Mouse (Mus musculus) left cerebral cortex, adult 8-10 months (tissue): ENCODE measurements around the gene Pbx4. TPM values are rescaled to one million over a fixed set of nuclear protein-coding genes. Genes with fewer than 3 reads are reported as not detected.

ENCODE experiments used
- DNase-seq, 2 experiments: peaks; one replicate each; pipeline ENCODE4 v3.0.0; 2022; ENCODE audit warnings: low spot score in 2 of 2
- total RNA-seq, 4 experiments: library from RNA; stranded (reverse); gene quantifications; 2 replicates each; pipeline ENCODE4 v1.2.4; 2022

Pbx4 gene
- total RNA-seq, 4 experiments from 2014 or later = 16.4 to 19.4 (median 17.9) TPM

DNA sequence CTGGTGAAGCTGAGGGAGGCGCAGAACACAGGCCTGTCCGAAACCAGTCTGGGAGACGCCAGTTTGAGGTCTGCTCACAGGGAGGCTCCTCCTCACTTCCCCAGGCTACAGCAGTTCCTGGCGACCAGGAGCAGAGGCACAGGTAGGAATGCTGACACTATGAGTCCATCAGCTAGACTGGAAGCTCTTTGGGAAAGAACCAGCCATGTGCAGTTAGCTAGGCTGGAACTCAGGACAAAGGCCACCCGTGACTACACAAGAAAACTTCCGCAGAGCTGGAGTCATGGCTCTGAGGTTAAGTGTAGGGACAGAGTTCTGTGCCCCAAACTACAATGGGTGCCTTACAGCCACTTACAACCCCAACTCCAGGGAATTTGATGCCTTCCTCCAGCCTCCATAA is 65.6 kb downstream of the Pbx4 start:
- no peak for DNase-seq

DNA sequence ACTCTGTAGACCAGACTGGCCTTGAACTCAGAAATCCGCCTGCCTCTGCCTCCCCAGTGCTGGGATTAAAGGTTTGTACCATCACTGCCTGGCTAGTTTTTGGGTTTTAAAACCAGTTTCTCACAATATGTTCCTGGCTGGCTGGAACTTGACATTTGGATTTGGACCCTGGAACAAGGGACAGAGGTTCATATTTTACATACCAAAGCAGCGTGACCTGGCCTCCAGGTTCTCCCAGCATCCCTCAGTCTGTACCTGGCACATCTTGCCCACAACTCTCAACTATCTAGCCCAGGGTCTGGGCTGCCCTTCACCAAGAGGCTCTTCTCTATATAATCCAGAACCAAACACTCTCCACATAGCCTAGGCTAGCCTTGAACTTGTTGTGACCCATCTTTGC is 67.6 kb downstream of the Pbx4 start:
- DNase-seq = no peak

DNA sequence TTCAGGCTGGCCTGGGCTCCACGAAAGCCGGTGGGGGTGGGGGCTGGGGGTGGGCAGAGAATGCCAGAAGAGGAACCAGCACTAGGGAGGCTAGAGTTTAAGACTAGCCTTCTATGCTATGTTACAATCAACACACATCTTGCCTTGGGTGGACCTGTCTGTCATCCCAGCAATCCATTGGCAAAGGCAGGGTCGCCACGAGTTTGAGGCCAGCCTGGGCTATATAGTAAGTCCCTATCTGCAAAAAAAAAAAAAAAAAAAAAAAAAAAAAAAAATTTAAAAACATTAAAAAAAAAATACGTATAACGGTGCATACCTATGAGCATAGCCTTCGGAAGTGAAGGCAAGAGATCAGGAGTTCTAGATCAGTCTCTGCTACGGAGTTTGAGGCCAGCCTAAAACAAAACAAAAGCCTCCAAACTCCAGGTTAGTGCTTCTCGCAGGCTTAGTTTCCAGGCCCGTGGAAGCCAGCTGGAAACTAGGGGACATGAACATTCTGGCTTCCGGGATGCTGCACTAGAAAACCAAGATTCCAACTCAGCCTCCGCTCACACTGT is 68.7 kb downstream of the Pbx4 start:
- DNase-seq = no peak

DNA sequence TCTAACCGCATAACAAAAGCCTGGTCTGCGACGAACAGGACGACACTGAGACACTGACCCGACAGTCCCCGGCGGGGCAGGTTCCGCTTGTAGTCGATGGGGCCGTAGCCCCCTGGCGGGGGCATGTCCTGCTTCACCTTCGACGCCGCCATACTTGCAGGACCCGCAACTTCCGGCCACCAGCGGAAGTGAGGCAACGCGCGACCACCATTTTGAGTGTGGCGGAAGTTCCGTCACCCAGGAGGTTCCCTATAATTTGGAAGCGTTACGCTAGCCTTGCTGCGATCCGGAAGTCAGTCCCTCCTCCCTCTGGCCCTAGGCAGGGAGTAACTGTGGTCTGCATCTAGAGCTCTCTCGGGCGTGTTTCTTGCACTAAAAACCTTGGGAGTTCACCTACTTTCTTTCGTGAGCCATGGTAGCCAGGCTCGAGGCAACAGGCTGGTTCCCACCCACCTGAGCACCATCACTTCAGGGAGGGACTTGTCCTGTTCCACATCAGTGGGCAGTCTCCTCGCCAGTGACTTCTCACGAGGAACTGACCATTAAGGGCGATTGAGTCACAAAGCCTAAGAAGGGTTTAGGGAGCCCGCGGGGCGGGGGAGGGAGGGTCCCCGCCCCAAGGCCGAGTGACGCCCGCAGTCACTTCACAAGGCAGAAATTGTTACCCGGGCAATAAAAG is 69.3 kb downstream of the Pbx4 start:
- peak; percentile 94 to 97 for DNase-seq

DNA sequence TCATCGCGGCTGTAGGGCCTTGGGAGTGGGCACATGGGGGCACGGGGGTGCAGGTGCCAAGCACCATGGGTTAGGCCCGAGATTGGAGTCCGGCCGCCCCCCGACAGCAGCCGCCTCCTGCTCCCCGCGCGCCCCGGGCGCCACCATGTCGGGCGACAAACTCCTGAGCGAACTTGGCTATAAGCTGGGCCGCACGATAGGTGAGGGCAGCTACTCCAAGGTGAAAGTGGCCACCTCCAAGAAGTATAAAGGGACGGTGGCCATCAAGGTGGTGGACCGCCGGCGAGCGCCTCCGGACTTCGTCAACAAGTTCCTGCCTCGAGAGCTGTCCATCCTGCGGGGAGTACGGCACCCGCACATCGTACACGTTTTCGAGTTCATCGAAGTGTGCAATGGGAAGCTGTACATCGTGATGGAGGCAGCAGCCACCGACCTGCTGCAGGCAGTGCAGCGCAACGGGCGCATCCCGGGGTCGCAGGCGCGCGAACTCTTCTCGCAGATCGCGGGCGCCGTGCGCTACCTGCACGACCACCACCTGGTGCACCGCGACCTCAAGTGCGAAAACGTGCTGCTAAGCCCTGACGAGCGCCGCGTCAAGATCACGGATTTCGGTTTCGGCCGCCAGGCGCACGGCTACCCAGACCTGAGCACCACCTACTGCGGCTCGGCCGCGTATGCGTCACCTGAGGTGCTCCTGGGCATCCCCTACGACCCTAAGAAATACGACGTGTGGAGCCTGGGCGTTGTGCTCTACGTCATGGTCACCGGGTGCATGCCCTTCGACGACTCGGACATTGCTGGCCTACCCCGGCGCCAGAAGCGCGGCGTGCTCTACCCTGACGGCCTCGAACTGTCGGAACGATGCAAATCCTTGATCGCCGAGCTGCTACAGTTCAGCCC is 70.1 kb downstream of the Pbx4 start, which contains the start of the genes Tssk6, Ndufa13 and Yjefn3:
Tssk6 (plus strand) TSS at position 22 of the 900 bp plus-strand sequence.
Ndufa13 (minus strand) TSS at position 396 of the 900 bp plus-strand sequence.
Yjefn3 (minus strand) TSS at position 550 of the 900 bp plus-strand sequence.
- peak; percentile 45 to 61 for DNase-seq

DNA sequence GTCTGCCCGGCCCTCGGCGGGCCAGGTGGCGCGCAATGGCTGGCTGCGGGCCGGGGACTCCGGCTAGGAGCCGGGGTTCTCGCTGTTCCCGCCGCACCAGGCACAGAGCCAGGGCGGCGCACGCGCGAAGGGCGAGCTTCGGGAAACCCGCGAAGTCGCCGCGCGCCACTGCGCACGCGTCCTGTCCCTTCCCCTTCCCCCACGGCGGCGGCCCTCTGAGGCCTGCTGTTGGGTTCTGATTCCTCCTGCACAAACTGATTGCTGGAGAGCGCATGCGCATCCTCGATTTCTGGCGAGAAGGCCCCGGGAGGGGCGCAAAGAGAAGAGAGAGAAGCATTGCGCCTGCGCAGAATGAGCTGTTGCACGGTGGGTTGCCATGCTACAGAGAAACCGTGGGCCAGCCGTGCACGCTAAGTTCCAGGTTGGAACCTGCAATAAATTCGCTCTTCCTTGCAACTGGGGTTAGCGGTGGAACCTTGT is 70.8 kb downstream of the Pbx4 start:
- peak; percentile 95 to 99 for DNase-seq

DNA sequence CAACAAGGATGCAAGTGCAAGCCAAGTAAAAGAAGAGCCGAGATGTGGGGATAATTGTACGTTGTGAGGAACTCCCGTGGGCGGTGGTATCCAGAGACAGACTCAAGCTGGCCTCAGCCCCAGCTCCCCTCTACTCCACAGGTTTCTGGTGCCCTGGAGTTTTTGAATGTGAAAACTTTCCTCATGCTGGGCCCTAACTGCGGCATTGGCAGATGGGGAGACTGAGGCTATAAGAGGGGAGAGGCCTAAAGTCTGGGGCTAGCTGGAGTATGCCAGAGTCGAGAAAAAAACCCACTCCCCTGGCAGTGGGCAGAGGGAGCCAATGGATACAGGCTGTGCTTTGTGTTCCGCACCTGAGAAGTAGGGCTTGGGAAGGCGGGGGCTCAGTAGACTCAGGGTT is 71.8 kb downstream of the Pbx4 start:
- no peak for DNase-seq

DNA sequence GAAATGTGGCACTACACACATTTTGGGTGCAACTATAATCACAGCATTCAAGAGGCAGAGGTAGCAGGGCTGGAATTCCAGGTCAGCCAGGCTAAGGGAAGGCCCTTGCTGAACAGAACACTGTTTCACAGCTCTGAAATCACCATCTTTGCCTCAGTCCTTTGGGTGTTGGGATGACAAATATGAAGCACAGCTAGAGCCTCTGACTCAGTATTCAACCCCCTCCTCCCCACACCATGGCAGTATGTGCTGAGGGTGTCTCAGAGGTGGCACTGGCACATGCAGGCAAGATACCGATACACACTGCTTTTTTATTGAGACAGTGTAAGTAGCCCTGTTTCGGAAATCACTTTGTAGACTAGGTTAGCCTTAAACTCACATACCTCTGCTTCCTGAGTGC is 74.0 kb downstream of the Pbx4 start:
- no peak for DNase-seq

DNA sequence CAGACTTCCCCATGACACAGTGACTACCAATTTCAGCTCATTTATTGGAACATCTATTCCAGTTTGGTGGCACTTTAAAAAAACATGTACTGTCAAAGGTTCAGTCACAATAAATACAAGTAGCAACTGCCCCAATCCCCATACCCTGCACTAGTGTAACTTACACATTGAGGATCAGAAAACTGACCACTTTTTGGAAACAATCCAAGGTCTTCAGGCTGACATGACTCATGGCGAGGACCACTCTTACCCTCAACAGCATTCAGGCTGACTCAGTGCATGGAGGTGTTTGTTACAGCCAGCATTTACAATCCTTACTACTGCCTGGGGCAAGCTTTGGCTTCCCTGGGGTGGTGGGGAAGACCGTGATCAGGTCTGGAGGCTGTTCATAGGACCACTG is 74.8 kb downstream of the Pbx4 start:
- no peak for DNase-seq

DNA sequence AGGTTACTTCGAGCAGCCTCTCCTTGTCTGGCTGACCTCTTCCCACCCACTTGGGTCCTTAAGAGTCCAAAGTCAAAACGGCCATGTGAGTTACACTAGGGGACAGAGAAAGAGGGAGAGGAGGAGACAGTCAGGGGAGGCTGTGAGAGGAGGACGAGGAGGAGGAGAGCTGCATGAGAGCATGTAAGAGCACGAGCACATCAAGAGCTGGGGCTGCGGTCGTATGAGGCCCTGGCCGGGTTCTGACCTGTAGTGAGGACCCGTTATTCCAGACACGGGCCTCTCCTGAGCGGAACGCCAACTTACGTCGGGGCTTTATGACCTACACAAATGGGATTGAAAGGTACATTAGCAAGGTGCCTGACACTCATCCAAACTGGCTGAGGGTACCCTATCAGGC is 79.6 kb downstream of the Pbx4 start:
- DNase-seq = no peak

DNA sequence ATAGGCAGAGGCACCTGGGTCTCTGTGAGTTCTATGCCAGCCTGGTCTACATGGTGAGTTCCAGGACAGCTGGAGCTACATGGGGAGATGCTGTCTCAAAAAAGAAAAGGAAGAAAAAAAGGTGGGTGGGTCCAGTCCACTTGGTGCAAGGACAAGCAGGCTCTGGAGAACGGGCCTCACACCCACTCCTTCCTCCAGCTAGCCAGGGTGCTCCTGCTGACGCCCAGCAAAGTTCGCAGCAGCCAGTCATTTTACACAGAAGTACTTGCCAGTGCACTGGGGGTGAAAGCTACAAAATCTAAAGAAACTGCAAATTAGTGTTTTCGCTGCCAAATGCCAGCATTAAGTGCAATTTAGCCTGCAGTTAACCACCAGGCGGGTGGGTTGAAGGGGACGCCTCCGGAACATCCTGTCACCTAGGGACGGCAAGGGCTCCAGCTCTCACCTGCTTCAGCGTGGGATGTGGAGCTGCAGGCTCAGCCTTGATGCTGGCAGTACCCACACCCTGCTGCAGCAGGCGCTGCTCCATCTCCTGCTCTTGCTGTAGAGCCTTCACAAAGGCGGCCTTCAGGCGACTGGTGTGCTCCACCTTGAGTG is 80.3 kb downstream of the Pbx4 start:
- peak; percentile 53 to 72 for DNase-seq

DNA sequence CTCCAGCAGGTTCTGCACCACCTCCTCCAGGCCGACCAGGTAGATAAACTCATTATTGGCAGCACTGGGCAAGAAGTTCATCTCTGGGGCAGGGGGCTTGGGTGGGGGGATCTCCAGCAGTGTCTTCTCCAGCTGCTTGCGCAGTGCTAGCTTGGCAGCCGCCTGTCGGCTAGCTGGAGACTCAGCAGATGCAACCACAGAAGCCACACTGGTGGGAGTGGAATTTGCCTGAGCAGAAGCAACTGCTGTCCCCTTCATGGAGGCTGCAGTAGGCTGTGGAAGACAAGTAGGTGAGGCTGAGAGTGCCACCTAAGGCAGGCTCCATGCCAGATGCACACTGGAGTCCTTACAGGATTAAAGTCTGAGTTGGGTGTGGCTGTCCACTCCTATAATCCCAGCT is 82.2 kb downstream of the Pbx4 start:
- no peak for DNase-seq

DNA sequence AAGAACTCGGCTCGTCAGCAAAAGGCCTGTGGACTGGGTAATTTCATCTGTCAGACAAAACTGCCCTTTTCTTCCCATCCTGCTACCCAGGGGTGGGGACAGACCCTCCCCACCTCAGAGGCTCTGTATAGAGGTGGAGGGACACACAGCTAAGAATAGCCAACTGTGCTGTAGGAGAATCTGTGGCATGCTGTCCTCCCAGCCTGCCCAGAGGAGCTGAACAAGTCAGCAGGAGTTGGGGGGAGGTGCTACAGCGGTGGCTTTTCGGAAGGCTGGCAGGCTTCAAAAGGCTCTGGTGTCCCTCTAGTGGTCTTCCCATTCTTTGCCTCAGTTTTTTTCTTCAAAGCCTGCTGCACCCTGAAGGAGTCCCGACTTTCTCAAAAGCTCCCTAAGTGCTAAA is 83.5 kb downstream of the Pbx4 start:
- no peak for DNase-seq

DNA sequence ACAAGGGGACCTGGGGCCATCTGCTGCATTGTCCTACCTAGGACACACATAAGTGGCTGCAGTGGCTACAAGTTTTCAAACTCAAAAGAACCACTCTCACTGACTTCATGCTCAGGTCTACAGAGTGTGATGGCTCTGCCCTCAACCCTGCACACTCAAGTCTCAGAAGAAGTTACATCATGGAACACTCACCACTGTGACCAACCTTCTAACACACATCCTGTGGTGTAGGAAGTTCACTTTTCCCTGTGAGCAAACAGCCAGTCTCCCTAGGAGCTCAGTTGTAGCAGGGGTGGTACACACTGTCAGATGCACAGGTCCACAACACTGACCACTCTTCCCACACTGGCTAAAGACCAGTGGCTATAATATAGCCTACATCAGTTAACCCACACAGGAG is 86.2 kb downstream of the Pbx4 start:
- no peak for DNase-seq

DNA sequence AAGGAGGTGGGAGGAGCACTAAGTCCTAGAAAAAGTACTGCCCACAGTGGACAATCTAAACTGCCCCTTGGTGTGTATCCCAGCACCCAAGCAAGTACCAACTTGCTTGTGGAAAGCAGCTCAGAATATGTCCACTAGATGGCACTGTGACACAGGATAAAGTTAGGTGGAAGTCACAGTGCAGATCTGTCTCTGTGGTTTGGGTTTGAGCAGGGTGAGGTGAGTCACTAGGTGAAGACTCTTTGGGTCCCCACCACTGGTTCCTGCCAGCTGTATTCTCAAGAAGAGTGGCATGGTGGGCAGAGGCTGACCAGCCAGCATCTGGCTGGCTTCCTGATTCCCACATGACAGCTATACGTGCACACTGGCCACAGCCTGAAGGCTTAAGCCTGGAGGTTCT is 86.7 kb downstream of the Pbx4 start:
- DNase-seq = peak; percentile 62 to 64

DNA sequence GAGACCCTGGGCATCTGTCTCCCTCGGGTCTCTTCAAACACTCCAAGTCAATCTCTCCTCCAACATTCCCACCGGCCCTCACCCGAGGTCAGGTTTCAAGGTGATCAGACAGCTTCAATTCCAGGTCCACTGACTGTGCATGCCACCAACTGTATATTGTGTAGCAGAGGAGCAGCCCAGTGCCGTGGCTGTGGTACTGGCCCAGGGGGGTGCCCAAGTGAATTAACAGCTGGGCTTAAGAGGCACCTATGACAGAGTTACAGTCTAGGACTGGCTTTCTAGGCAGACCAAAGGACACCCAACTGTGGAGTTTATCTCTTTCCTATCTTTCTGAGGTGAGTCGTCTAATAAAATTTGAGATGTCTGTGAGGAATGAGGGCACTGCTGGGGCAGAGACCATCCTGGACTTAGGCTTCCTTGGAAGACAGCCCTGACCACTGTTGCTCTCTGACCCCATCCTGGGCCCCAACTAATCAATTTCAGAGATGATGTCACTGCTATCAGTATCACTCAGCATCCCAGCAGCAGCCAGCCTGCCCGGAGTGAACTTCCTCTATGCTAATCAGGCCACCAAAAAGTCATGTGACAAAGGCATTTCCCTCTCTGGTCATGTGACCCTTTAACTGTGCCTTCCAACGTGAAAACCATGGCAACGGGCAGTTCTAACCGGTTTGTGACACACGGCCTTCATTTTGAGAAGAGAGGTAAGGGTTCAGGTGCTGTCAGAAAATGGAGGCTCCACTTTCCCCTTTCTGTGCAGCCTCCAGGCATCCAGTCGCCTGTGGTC is 87.8 kb downstream of the Pbx4 start:
- no peak for DNase-seq

DNA sequence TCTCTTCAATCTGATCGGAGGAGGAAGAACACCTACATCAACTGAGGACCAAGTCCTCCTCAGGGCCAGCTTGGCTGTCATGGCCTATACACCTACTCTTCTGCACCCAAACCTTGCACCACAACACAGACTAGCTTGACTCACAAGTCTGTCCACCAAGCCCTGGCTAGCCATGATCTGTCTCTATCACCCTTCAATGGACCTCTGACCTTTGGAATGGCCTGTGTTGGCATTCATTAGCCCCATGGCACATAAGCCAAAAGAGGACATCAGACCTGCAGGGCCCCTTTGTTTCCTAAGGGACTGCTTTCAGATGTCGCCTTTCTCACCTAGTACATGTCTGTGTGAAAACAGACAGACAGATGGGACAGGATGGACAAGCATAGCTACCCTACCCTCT is 88.8 kb downstream of the Pbx4 start:
- no peak for DNase-seq
